Mouse (Mus musculus): ENCODE data around the gene Gm20767.
"Not testable (repeated sequence)": the region's sequence is repeated elsewhere in the genome, so short reads cannot be mapped to it uniquely, and the experiment has no call there.

The Gm20767 gene

GRCm38 (mm10) chr13:120139946-120140345, at the start of gene Gm20767:
TSS of gene Gm20767 (plus strand) at chr13:120140246.
- DNase-seq (ENCODE audit: low spot score in 2 of 2): not testable (repeated sequence)

- DNase-seq (ENCODE audit: low spot score in 2 of 2): not testable (repeated sequence)
Measured at GRCm38 (mm10) chr13:120092950-120093349, 47.1 kb upstream of the Gm20767 start.

DNA sequence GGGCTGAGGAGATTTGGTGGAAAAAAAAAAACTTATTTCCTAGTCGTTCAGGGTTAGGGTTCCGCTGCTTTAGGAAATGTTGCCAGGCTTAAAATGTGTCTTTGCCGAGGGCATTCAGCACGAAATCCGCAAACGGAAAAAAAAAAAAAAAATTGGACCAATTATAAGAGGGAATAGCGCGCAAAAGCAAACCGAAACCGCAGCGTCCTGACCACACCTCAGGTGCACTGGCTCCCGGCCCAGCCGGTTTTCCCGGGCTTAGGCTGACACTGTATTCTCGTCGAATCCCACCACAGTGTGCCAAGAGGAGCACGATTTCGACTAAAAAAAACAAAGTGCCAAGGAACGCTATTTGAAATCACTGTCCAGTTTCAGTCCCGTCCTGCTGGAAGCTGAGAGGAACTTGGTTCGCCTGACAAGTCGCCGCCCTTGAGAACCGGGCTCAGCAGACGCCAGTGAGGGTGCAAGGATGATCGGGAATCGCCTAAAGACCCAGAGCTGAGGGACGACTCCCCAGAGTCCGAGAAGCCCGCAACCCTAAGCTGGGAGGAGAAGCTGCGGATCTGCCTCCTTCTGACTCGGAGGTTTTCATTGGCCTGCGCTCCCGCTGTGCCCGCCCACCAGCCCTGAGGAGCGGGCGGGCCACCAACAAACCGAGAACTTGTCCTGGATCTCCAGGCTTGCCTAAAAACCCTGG, 43.7 kb upstream of the Gm20767 start:
- not testable (repeated sequence) for DNase-seq (ENCODE audit: low spot score in 2 of 2)

DNA sequence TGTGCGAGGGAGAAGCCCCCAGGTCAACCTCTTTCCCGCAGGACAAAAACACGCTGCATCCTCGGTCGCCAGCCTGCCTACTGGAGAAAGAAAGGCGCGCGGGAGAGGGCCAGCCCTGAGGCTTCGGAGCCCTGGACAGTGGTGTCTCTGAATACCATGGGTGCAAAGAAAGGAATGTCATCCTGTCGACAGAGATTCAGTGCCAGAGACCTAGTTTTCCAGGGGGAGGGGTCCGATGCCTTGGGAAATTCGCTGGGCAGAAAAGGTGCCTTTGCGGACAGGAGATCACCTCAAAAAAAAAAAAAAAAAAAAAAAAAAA, 43.1 kb upstream of the Gm20767 start:
- not testable (repeated sequence) for DNase-seq (ENCODE audit: low spot score in 2 of 2)

- DNase-seq (ENCODE audit: low spot score in 2 of 2): not testable (repeated sequence)
Measured at GRCm38 (mm10) chr13:120099327-120099726, 40.7 kb upstream of the Gm20767 start.

GRCm38 (mm10) chr13:120106504-120106903, 33.5 kb upstream of the Gm20767 start:
- not testable (repeated sequence) for DNase-seq (ENCODE audit: low spot score in 2 of 2)

DNA sequence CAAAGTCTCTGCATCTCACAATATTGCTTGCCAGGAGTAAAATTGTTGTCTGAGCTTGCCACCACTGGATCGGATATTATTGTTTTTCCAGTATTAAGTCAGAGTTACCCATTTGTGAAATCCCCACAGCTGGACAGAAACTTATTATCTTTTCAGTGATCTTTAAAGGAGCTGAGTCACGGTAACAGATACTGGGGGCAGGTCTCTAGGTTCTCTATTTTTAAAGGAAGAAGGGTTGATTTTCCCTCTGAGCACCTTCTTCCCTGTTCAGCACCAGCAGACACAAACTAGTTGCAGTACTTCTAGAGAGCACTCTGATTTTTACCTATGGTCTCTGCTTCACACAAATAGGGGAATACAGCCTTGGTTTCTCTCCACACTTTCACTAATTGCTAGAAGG, 33.0 kb upstream of the Gm20767 start:
- DNase-seq (ENCODE audit: low spot score in 2 of 2): not testable (repeated sequence)

GRCm38 (mm10) chr13:120142348-120142747, 2.3 kb downstream of the Gm20767 start:
- DNase-seq (ENCODE audit: low spot score in 2 of 2): not testable (repeated sequence)

DNA sequence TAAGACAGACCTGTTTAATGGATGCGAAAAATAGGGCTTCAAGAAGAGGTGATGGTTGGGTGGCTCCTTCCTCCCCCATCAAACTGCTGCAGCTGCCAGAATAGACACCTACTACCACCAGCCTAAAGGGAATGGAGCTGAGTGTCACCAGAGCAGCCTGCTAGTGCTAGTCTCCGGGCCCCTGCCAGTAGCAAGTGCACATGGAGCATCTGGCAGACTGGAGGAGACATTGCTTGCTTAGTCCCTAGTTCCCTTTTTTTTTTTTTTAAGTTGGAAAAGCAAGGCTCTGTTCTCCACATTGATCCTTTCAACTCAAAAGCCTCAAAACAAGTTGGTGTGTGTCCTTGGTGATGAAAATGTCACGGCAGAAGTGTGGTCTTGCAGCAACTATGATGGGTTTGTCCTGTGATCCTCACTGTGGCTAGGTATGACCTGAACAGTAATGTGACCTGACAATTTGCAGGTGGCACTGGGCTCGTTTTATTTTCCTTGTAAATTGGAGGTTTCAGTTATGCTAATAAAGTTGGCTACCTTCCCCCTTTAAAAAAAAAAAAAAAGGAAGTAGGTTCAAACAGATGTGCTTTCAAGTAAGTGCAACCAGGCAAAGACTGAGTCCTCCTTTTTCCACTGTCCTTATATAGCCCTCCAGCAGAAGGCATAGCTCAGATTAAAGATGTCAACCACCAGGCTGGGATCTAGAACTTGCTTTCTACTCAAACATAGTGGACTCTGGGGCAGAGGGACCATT, 9.8 kb downstream of the Gm20767 start:
- not testable (repeated sequence) for DNase-seq (ENCODE audit: low spot score in 2 of 2)

DNA sequence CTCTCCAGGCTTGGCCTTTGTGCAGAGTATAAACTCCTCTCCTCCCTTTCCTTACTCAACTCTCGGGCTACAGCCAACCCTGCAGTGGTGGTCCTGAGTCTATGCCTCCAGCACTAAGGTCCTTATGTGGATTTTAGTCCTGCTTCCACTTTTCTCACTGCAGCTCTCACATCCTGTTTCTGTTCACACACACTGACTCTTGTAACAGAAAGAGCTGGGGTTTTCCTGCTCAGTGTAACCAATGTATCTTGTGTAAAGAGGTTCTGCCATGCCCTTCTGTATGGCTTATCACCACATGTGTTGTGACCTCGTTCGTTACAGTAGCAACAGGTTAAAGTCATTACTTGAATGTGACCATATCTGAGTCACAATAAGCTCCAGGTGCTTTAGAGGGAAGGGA, 10.5 kb downstream of the Gm20767 start:
- DNase-seq (ENCODE audit: low spot score in 2 of 2): not testable (repeated sequence)

DNA sequence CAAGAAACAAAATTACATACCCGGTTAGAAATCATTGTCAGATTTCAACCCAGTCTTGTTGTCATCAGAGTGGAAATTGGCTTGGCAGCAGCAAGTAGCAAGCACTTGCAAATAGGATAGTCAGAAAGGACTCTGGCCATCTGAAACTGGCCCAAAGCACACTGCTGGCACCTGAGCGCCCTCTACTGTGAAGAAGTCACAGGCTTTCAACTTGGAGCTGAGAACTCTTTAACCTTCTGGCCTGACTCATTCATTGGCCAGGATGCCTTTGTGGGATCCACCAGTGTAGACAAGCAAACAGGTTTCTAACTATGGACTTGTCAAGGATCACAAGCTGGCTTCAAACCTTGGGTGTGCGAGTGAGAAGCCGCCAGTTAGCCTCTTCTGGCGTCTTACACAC, 28.3 kb downstream of the Gm20767 start:
- not testable (repeated sequence) for DNase-seq (ENCODE audit: low spot score in 2 of 2)

DNA sequence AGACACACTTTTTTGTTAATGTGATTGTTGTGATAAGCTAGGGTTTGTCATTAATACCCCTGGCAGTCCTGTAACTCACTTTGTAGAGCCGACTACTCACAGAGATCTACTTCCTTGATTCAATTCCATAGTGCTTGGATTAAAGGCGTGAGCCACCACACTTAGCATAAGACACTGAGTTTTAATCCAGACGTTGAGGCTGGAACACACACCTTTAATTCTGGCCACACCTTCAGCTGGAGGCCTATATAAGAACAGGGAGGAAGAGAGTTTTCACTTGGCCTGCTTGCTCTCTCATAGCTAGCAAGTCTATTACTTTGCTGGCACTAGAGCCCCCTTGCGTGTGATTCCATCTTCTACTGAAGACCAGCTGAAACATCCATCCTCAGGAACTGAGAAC, 32.1 kb downstream of the Gm20767 start, which contains the start of gene Gm21818:
TSS of gene Gm21818 (plus strand) at position 301 of the 400 bp plus-strand sequence.
- not testable (repeated sequence) for DNase-seq (ENCODE audit: low spot score in 2 of 2)

- not testable (repeated sequence) for DNase-seq (ENCODE audit: low spot score in 2 of 2)
Measured at GRCm38 (mm10) chr13:120196189-120196821, 56.3 kb downstream of the Gm20767 start.
